Mouse (Mus musculus) forebrain, embryonic 12.5 days (tissue): ENCODE data around the gene Tmie. TPM values are rescaled to one million over a fixed set of nuclear protein-coding genes. Genes with fewer than 3 reads are reported as not detected.
"Not testable (repeated sequence)": the region's sequence is repeated elsewhere in the genome, so short reads cannot be mapped to it uniquely, and the experiment has no call there.

Source experiments
- ATAC-seq: fragments of 200-750 bp; cut with Nextera tagmentation; 2 replicates; pipeline ENCODE4 v1.8.0; 2017; ENCODE audit warnings: moderate TSS enrichment; ENCODE audit not compliant: low FRiP score
- H3K27ac ChIP-seq: fragments of 300-500 bp; sonication (generic); 2 replicates; pipeline ENCODE4 v1.5.1; 2016; ENCODE audit warnings: mild to moderate bottlenecking
- H3K27me3 ChIP-seq: fragments of 300-500 bp; sonication (generic); 2 replicates; pipeline ENCODE4 v1.6.1; 2016; ENCODE audit warnings: mild to moderate bottlenecking
- H3K36me3 ChIP-seq: fragments of 300-500 bp; sonication (generic); replicated peaks from 2 replicates; pipeline ENCODE4 v1.6.1; 2016; ENCODE audit warnings: mild to moderate bottlenecking
- H3K4me1 ChIP-seq: fragments of 300-500 bp; sonication (generic); 2 replicates; pipeline ENCODE4 v1.6.1; 2016
- H3K4me2 ChIP-seq: fragments of 300-500 bp; sonication (generic); 2 replicates; pipeline ENCODE4 v1.6.1; 2016; ENCODE audit warnings: mild to moderate bottlenecking, moderate library complexity
- H3K4me3 ChIP-seq: fragments of 300-500 bp; sonication (generic); replicated peaks from 2 replicates; pipeline ENCODE4 v1.5.1; 2016; ENCODE audit warnings: mild to moderate bottlenecking
- H3K9ac ChIP-seq: fragments of 300-500 bp; sonication (generic); 2 replicates; pipeline ENCODE4 v1.6.1; 2016; ENCODE audit warnings: mild to moderate bottlenecking
- H3K9me3 ChIP-seq: fragments of 300-500 bp; sonication (generic); 2 replicates; pipeline ENCODE4 v1.6.1; 2016
- WGBS: fragments of 180-500 bp; shearing (Covaris S2); methylation state at CpG from one replicate; pipeline ENCODE4 v1.1.7; 2016; 5-methylcytosine and 5-hydroxymethylcytosine counted together
- microRNA-seq: library from miRNA; unstranded; fragments of <30 nt; microRNA quantifications from one replicate; pipeline ENCODE4, GENCODE M21; 2017
- polyA plus RNA-seq: library from polyadenylated mRNA; unstranded; fragments of >200 nt; fragmentation: Nextera tagmentation; extraction: Ambion mirVana; gene quantifications from 2 replicates; pipeline ENCODE4 v1.2.1, GENCODE M21; 2016

Gene Tmie
- polyA plus RNA-seq, 1 experiment from 2014 or later: 0.43 TPM

GRCm38 (mm10) chr9:110825426-110825825 lies 54.5 kb downstream of the Tmie start:
- H3K27me3 ChIP-seq: no peaks in the 10 kb centered on the region
- no peaks in the 10 kb centered on the region for H3K4me1 ChIP-seq
- no peak for ATAC-seq
- 80% methylated on average over 4 of the region's 4 CpGs for WGBS
- no peaks in the 10 kb centered on the region for H3K36me3 ChIP-seq
- no peak overlapping the region for H3K4me2 ChIP-seq
- H3K4me3 ChIP-seq: no peak overlapping the region
- H3K9me3 ChIP-seq: no peaks in the 10 kb centered on the region
- no peak overlapping the region for H3K9ac ChIP-seq
- no peak overlapping the region for H3K27ac ChIP-seq

- H3K36me3 ChIP-seq: no peaks in the 10 kb centered on the region
- no peak overlapping the region for H3K4me3 ChIP-seq
- H3K9ac ChIP-seq: no peak overlapping the region
- no peak overlapping the region for H3K4me2 ChIP-seq
- H3K9me3 ChIP-seq: no peaks in the 10 kb centered on the region
- WGBS: 84% methylated on average over 7 of the region's 7 CpGs
- H3K27me3 ChIP-seq: no peaks in the 10 kb centered on the region
- H3K27ac ChIP-seq: no peak overlapping the region
- ATAC-seq: no peak
- no peaks in the 10 kb centered on the region for H3K4me1 ChIP-seq
Measured at GRCm38 (mm10) chr9:110821436-110821835, 58.5 kb downstream of the Tmie start.

- H3K36me3 ChIP-seq, H3K9me3 ChIP-seq, H3K27me3 ChIP-seq, H3K4me3 ChIP-seq, H3K9ac ChIP-seq, ATAC-seq, H3K4me2 ChIP-seq, H3K4me1 ChIP-seq, H3K27ac ChIP-seq: not testable (repeated sequence)
Measured at GRCm38 (mm10) chr9:110820546-110820945, 59.4 kb downstream of the Tmie start.

Small RNA genes lying within 50 kb of the gene (microRNA-seq; reads per million reads assigned to microRNA genes)
- not detected for gene Gm24269

Other genes starting within 250 kb of the Tmie start
- gene Nbeal2, start 226.0 kb downstream of the Tmie start, polyA plus RNA-seq: 2.0 and 2.3 TPM in 2 replicates
- 139 and 143 TPM in 2 replicates for gene Ccdc12, start 223.6 kb downstream of the Tmie start, polyA plus RNA-seq
- gene Myl3, start 138.3 kb downstream of the Tmie start, polyA plus RNA-seq: 1.3 and 1.5 TPM in 2 replicates
- 16.1 and 18.6 TPM in 2 replicates for gene Pth1r, start 133.0 kb downstream of the Tmie start, polyA plus RNA-seq
- not detected in 2 replicates for gene Prss42, start 81.9 kb downstream of the Tmie start, polyA plus RNA-seq
- not detected in 2 replicates for gene Prss44, start 66.1 kb downstream of the Tmie start, polyA plus RNA-seq
- not detected in 2 replicates for gene Prss43, start 53.4 kb downstream of the Tmie start, polyA plus RNA-seq
- not detected in 2 replicates for gene Prss45, start 45.5 kb downstream of the Tmie start, polyA plus RNA-seq
- gene Prss46, start 35.6 kb downstream of the Tmie start, polyA plus RNA-seq: not detected in 2 replicates
- gene Prss50, start 22.1 kb downstream of the Tmie start, polyA plus RNA-seq: 0.17 TPM in 1 of 2 replicates, not detected in the other
- gene Als2cl, start 243 bp downstream of the Tmie start, polyA plus RNA-seq: 1.2 and 1.7 TPM in 2 replicates
- gene Fam240a, start 36.7 kb upstream of the Tmie start, polyA plus RNA-seq: not detected in 2 replicates
- gene Tdgf1, start 66.0 kb upstream of the Tmie start, polyA plus RNA-seq: not detected in 2 replicates
- gene Lrrc2, start 71.4 kb upstream of the Tmie start, polyA plus RNA-seq: not detected in 2 replicates
- gene Rtp3, start 110.5 kb upstream of the Tmie start, polyA plus RNA-seq: not detected in 2 replicates
- gene Ltf, start 139.2 kb upstream of the Tmie start, polyA plus RNA-seq: 0.68 and 0.85 TPM in 2 replicates
- 0.69 and 0.91 TPM in 2 replicates for gene Ccrl2, start 177.4 kb upstream of the Tmie start, polyA plus RNA-seq
- 48.8 and 52.8 TPM in 2 replicates for gene Lrrfip2, start 237.5 kb upstream of the Tmie start, polyA plus RNA-seq